Comparison of ENCODE assay signal across 8 mouse cellular contexts in the genomic region with DNA sequence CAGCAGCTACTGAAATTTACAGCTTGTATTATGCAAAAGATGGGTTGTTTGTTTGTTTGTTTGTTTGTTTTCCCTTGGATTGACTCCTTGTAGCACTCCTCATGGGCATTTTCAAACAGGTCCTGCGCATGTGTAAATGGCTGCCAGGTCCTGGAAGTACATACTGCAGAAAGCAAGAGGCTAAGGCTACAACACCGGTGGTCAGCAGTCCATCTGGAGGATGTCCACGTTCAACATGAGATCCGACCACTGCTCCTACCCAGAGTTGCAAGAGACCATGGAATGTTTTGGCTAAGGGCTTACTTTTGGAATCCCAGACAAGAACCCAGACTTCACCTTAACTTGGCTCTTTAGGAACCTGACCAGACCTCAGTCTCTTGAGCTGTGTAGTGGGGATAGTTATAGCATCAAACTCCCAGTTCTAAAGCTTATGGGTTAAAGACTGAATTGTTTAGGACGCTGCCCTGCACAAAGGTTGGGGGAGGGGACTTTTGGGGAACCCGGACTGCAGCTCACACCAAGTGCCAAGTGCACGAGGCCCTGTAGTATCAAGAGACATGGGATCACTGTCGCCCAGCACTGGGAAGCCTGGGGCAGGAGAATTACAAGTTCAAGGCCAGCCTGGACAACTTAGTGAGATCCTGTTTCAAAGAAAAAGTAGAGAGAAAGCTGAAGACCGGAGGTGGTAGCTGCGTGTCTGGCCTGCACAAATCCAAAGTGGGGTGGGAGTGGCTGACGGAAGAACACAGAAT. TPM values are rescaled to one million over a fixed set of nuclear protein-coding genes. Genes with fewer than 3 reads are reported as not detected.
DNase-seq lines count a peak whose midpoint lies in the region; ATAC-seq and TF ChIP-seq lines count a peak whose summit lies in the region.

No protein-coding gene starts in this region.

- peak overlapping the region; percentile 92 for H3K4me2 ChIP-seq in embryonic facial prominence, embryonic 12.5 days (replicated peaks)
- peak overlapping the region; percentile 90 for H3K4me2 ChIP-seq in intestine, postnatal 0 days (replicated peaks; ENCODE audit: low read depth)
- H3K4me2 ChIP-seq in neural tube, embryonic 13.5 days = peak overlapping the region; percentile 97

- WGBS in embryonic facial prominence, embryonic 12.5 days = 56% methylated on average over 11 of the region's 11 CpGs
- 65% methylated on average over 11 of the region's 11 CpGs for WGBS in intestine, postnatal 0 days
- 65% methylated on average over 11 of the region's 11 CpGs for WGBS in neural tube, embryonic 13.5 days

- intact Hi-C loops in left cerebral cortex, adult 2 months (cut with DNase I) = no loop called here

- H3K9ac ChIP-seq in embryonic facial prominence, embryonic 12.5 days = peak overlapping the region; percentile 77
- H3K9ac ChIP-seq in intestine, postnatal 0 days (ENCODE audit: low read depth, low read length) = no peak overlapping the region
- H3K9ac ChIP-seq in neural tube, embryonic 13.5 days = 0 out of 2 replicates have a peak overlapping the region, but pooled peaks have one; percentile 84

- no peak overlapping the region for H3K27ac ChIP-seq in left cerebral cortex, adult 2 months
- H3K27ac ChIP-seq in embryonic facial prominence, embryonic 12.5 days = no peak overlapping the region
- H3K27ac ChIP-seq in intestine, postnatal 0 days (ENCODE audit: low read depth, low read length) = no peak overlapping the region
- H3K27ac ChIP-seq in neural tube, embryonic 13.5 days (replicated peaks) = no peak overlapping the region

- no peaks in the 10 kb centered on the region for H3K9me3 ChIP-seq in embryonic facial prominence, embryonic 12.5 days
- H3K9me3 ChIP-seq in intestine, postnatal 0 days (ENCODE audit: control insufficient read depth) = no peaks in the 10 kb centered on the region
- H3K9me3 ChIP-seq in neural tube, embryonic 13.5 days = no peaks in the 10 kb centered on the region

- H3K4me1 ChIP-seq in embryonic facial prominence, embryonic 12.5 days = peaks cover 15% of the 10 kb centered on the region; the same call in 1 of the 2 replicates
- peaks cover 3% of the 10 kb centered on the region; the same call in 1 of the 2 replicates for H3K4me1 ChIP-seq in intestine, postnatal 0 days (replicated peaks; ENCODE audit: control insufficient read depth, insufficient read depth, low read length)
- H3K4me1 ChIP-seq in neural tube, embryonic 13.5 days (replicated peaks) = peaks cover 32% of the 10 kb centered on the region

- H3K27me3 ChIP-seq in embryonic facial prominence, embryonic 12.5 days = no peaks in the 10 kb centered on the region
- H3K27me3 ChIP-seq in intestine, postnatal 0 days (replicated peaks; ENCODE audit: control insufficient read depth, insufficient read depth, low read length) = no peaks in the 10 kb centered on the region
- 0 out of 2 replicates have a peak, but pooled peaks cover 4% of the 10 kb centered on the region for H3K27me3 ChIP-seq in neural tube, embryonic 13.5 days

- no peak for TF ChIP-seq CTCF in left cerebral cortex, adult 2 months (IDR thresholded peaks at IDR 0.05)
- TF ChIP-seq CTCF in intestine, postnatal 0 days (IDR thresholded peaks at IDR 0.05; ENCODE audit: low read depth) = no peak

- H3K36me3 ChIP-seq in embryonic facial prominence, embryonic 12.5 days = no peaks in the 10 kb centered on the region
- no peaks in the 10 kb centered on the region for H3K36me3 ChIP-seq in intestine, postnatal 0 days (ENCODE audit: control insufficient read depth, insufficient read depth)
- no peaks in the 10 kb centered on the region for H3K36me3 ChIP-seq in neural tube, embryonic 13.5 days

- peak overlapping the region; percentile 67 for H3K4me3 ChIP-seq in left cerebral cortex, adult 2 months
- H3K4me3 ChIP-seq in embryonic facial prominence, embryonic 12.5 days = peak overlapping the region; percentile 88
- peak overlapping the region; percentile 62 for H3K4me3 ChIP-seq in intestine, postnatal 0 days (ENCODE audit: low read depth, low read length)
- H3K4me3 ChIP-seq in neural tube, embryonic 13.5 days = peak overlapping the region; percentile 69

- no peak for ATAC-seq in embryonic facial prominence, embryonic 12.5 days (ENCODE audit: insufficient number of reproducible peaks, insufficient read depth, low FRiP score, low TSS enrichment)
- ATAC-seq in intestine, postnatal 0 days = no peak
- ATAC-seq in neural tube, embryonic 13.5 days (ENCODE audit: low read depth) = no peak

- no peak for DNase-seq in left cerebral cortex, adult 2 months (ENCODE audit: extremely low spot score in 1 of 2, low spot score in 2 of 2)
- DNase-seq in left cerebral cortex, adult 9 months (ENCODE audit: low spot score in 2 of 2) = no peak
- no peak for DNase-seq in ovary, postnatal 36 days (ENCODE audit: low spot score)
- DNase-seq in cerebellum, adult 9-11 months = no peak
- no peak for DNase-seq in cerebellum, postnatal 4 days (ENCODE audit: low spot score in 2 of 2)

RNA-seq across cellular contexts. Expression of a gene that starts 1.4 kb away (rescaled TPM):
- total RNA-seq in left cerebral cortex, adult 2 months (2021) = 100 to 1,000 TPM; 111 to 120 TPM
- polyA plus RNA-seq in embryonic facial prominence, embryonic 12.5 days (2016; fragmentation: Nextera tagmentation; extraction: Ambion mirVana) = 235 and 258 TPM in 2 replicates
- polyA plus RNA-seq in intestine, postnatal 0 days (2015; fragmentation: Nextera tagmentation; extraction: Ambion mirVana) = 179 and 181 TPM in 2 replicates
- polyA plus RNA-seq in neural tube, embryonic 13.5 days (2015; fragmentation: Nextera tagmentation; extraction: Ambion mirVana) = 126 and 133 TPM in 2 replicates

RNA-seq across cellular contexts. Expression of a gene that starts 26.5 kb away (rescaled TPM):
- total RNA-seq in left cerebral cortex, adult 2 months (2021) = 1 to 10 TPM; 6.1 to 6.9 TPM
- polyA plus RNA-seq in embryonic facial prominence, embryonic 12.5 days (2016; fragmentation: Nextera tagmentation; extraction: Ambion mirVana) = 2.1 and 2.5 TPM in 2 replicates
- polyA plus RNA-seq in intestine, postnatal 0 days (2015; fragmentation: Nextera tagmentation; extraction: Ambion mirVana) = 3.5 and 3.8 TPM in 2 replicates
- 1.6 and 2.0 TPM in 2 replicates for polyA plus RNA-seq in neural tube, embryonic 13.5 days (2015; fragmentation: Nextera tagmentation; extraction: Ambion mirVana)

RNA-seq across cellular contexts. Expression of a gene that starts 46.5 kb away (rescaled TPM):
- total RNA-seq in left cerebral cortex, adult 2 months (2021) = 10 to 100 TPM; 60.1 to 75.3 TPM
- polyA plus RNA-seq in embryonic facial prominence, embryonic 12.5 days (2016; fragmentation: Nextera tagmentation; extraction: Ambion mirVana) = 59.5 and 62.9 TPM in 2 replicates
- polyA plus RNA-seq in intestine, postnatal 0 days (2015; fragmentation: Nextera tagmentation; extraction: Ambion mirVana) = 36.7 and 36.9 TPM in 2 replicates
- 59.6 and 59.7 TPM in 2 replicates for polyA plus RNA-seq in neural tube, embryonic 13.5 days (2015; fragmentation: Nextera tagmentation; extraction: Ambion mirVana)

RNA-seq across cellular contexts. Expression of a gene that starts 47.0 kb away (rescaled TPM):
- total RNA-seq in left cerebral cortex, adult 2 months (2021) = 10 to 100 TPM; 12.1 to 14.9 TPM
- polyA plus RNA-seq in embryonic facial prominence, embryonic 12.5 days (2016; fragmentation: Nextera tagmentation; extraction: Ambion mirVana) = 2.0 and 2.1 TPM in 2 replicates
- 0.39 and 0.51 TPM in 2 replicates for polyA plus RNA-seq in intestine, postnatal 0 days (2015; fragmentation: Nextera tagmentation; extraction: Ambion mirVana)
- polyA plus RNA-seq in neural tube, embryonic 13.5 days (2015; fragmentation: Nextera tagmentation; extraction: Ambion mirVana) = 2.4 and 4.1 TPM in 2 replicates

RNA-seq across cellular contexts. Expression of a gene that starts 47.0 kb away (rescaled TPM):
- under 1 TPM in 1 of 2 experiments, not detected in 1; 0.98 TPM for total RNA-seq in left cerebral cortex, adult 2 months (2021)
- 0.46 TPM in 1 of 2 replicates, not detected in the other for polyA plus RNA-seq in embryonic facial prominence, embryonic 12.5 days (2016; fragmentation: Nextera tagmentation; extraction: Ambion mirVana)
- polyA plus RNA-seq in intestine, postnatal 0 days (2015; fragmentation: Nextera tagmentation; extraction: Ambion mirVana) = not detected in 2 replicates
- polyA plus RNA-seq in neural tube, embryonic 13.5 days (2015; fragmentation: Nextera tagmentation; extraction: Ambion mirVana) = not detected in 2 replicates
